Mouse (Mus musculus) C2C12 (cell line): ENCODE results near the gene Duxbl3.

Source experiments
- CEBPB ChIP-seq: IDR thresholded peaks from one replicate; pipeline ENCODE4 v1.6.1; 2011; ENCODE audit warnings: low read depth, mild to moderate bottlenecking, control low read depth, moderate library complexity
- CTCF ChIP-seq: IDR thresholded peaks from one replicate; pipeline ENCODE4 v1.5.1; 2011; ENCODE audit not compliant: control insufficient read depth, insufficient read depth, insufficient read length

- TF ChIP-seq CEBPB (no peak), CTCF (no peak)
These were observed 58.5 kb downstream of the Duxbl3 start for GRCm38 (mm10) chr14:26316246-26316730.
